Mouse (Mus musculus) stomach, postnatal 0 days (tissue): Measurements from ENCODE around the gene Ttc17.

Source experiments
- CTCF ChIP-seq: IDR thresholded peaks from 2 replicates; pipeline ENCODE4 v1.5.1; 2016; ENCODE audit warnings: antibody characterized with exemption, low read depth, mild to moderate bottlenecking, moderate library complexity
- EP300 ChIP-seq: optimal IDR thresholded peaks from 2 replicates; pipeline ENCODE3; 2016; ENCODE audit warnings: antibody characterized with exemption

DNA sequence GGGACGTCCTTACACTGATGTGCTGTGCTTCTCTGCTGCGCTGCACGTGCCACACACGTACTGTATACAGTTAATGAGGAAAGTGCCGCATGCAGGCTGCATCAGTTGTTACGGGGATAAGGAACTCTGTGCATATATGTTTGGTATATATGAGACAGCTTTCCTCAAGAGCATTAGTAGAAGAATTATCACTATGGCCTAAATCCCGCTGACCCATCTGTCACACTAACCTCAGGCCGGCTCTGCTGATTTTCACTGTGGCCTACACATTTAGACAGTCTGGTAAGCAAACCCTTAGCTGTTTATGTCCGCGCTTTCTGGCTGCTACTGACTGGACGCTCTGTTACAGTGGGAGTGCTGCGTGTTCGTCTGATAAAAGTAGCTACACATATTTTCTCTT is 77.2 kb downstream of the Ttc17 start:
- no peak for TF ChIP-seq CTCF
- TF ChIP-seq EP300, result no peak
